Mouse (Mus musculus): ENCODE measurements at regions not wholly inside any gene's neighbourhood (a gene's known extent, or its start where the extent isn't known, plus 50 kb on each side); places are given as distances from the start of the nearest gene placed in this dataset.
A peak's percentile ranks its signal among the peaks of the same experiment; 100 is the strongest.
"Not testable (repeated sequence)": the region's sequence is repeated elsewhere in the genome, so short reads cannot be mapped to it uniquely, and the experiment has no call there.

- H3K9me3 ChIP-seq, result no peaks in the 10 kb centered on the region
- H3K4me3 ChIP-seq, result no peak overlapping the region
- H3K27me3 ChIP-seq, result no peaks in the 10 kb centered on the region
- H3K27ac ChIP-seq, result no peak overlapping the region
- H3K4me1 ChIP-seq, result no peaks in the 10 kb centered on the region
- 10% methylated on average over 1 of the region's 1 CpGs for WGBS
- ATAC-seq (ENCODE audit: borderline replicate concordance, extremely low read depth, low FRiP score, low TSS enrichment), result no peak
- no peak overlapping the region for H3K9ac ChIP-seq
- no peak overlapping the region for H3K4me2 ChIP-seq
- no peaks in the 10 kb centered on the region for H3K36me3 ChIP-seq
Observed at GRCm38 (mm10) chr7:73827549-73827948, 87.4 kb downstream of the Fam174b start.

GRCm38 (mm10) chr7:73830581-73830980 lies 90.5 kb downstream of the Fam174b start:
- H3K4me1 ChIP-seq, result no peaks in the 10 kb centered on the region
- WGBS, result 59% methylated on average over 6 of the region's 6 CpGs
- H3K36me3 ChIP-seq, result no peaks in the 10 kb centered on the region
- H3K27me3 ChIP-seq, result no peaks in the 10 kb centered on the region
- no peak overlapping the region for H3K4me3 ChIP-seq
- no peak overlapping the region for H3K27ac ChIP-seq
- no peak for ATAC-seq (ENCODE audit: borderline replicate concordance, extremely low read depth, low FRiP score, low TSS enrichment)
- no peak overlapping the region for H3K9ac ChIP-seq
- no peaks in the 10 kb centered on the region for H3K9me3 ChIP-seq
- H3K4me2 ChIP-seq, result no peak overlapping the region

GRCm38 (mm10) chr7:73840381-73840780 lies 100.3 kb downstream of the Fam174b start:
- Histone ChIP-seq H3K4me2 (no peak overlapping the region), H3K36me3 (no peaks in the 10 kb centered on the region), H3K4me1 (no peaks in the 10 kb centered on the region), H3K27ac (no peak overlapping the region), H3K9me3 (no peaks in the 10 kb centered on the region), H3K4me3 (no peak overlapping the region), H3K9ac (no peak overlapping the region), H3K27me3 (no peaks in the 10 kb centered on the region)
- no peak for ATAC-seq (ENCODE audit: borderline replicate concordance, extremely low read depth, low FRiP score, low TSS enrichment)
- WGBS, result 76% methylated on average over 3 of the region's 3 CpGs

GRCm38 (mm10) chr7:73852184-73852583 lies 112.1 kb downstream of the Fam174b start:
- 65% methylated on average over 9 of the region's 9 CpGs for whole genome bisulfite sequencing
- ATAC-seq (ENCODE audit: borderline replicate concordance, extremely low read depth, low FRiP score, low TSS enrichment), result no peak
- Histone ChIP-seq H3K27ac (no peak overlapping the region), H3K9me3 (no peaks in the 10 kb centered on the region), H3K36me3 (no peaks in the 10 kb centered on the region), H3K4me3 (no peak overlapping the region), H3K4me1 (no peaks in the 10 kb centered on the region), H3K4me2 (no peak overlapping the region), H3K9ac (no peak overlapping the region), H3K27me3 (no peaks in the 10 kb centered on the region)

GRCm38 (mm10) chr7:73853296-73853950 lies 113.3 kb downstream of the Fam174b start:
- not testable (repeated sequence) for ATAC-seq (ENCODE audit: borderline replicate concordance, extremely low read depth, low FRiP score, low TSS enrichment); H3K36me3 ChIP-seq; H3K4me3 ChIP-seq; H3K27me3 ChIP-seq; H3K9me3 ChIP-seq; H3K4me2 ChIP-seq; H3K27ac ChIP-seq; H3K9ac ChIP-seq; H3K4me1 ChIP-seq
- WGBS, result 69% methylated on average over 3 of the region's 3 CpGs

- Histone ChIP-seq H3K36me3 (no peaks in the 10 kb centered on the region), H3K4me3 (no peak overlapping the region), H3K9ac (no peak overlapping the region), H3K27ac (no peak overlapping the region), H3K4me2 (no peak overlapping the region), H3K27me3 (no peaks in the 10 kb centered on the region), H3K9me3 (no peaks in the 10 kb centered on the region), H3K4me1 (no peaks in the 10 kb centered on the region)
- WGBS, result 36% methylated on average over 4 of the region's 4 CpGs
- ATAC-seq (ENCODE audit: borderline replicate concordance, extremely low read depth, low FRiP score, low TSS enrichment), result no peak
Observed at GRCm38 (mm10) chr7:73855489-73855888, 115.4 kb downstream of the Fam174b start.

GRCm38 (mm10) chr7:73856908-73857307 lies 116.8 kb downstream of the Fam174b start:
- WGBS, result 75% methylated on average over 6 of the region's 6 CpGs
- ATAC-seq (ENCODE audit: borderline replicate concordance, extremely low read depth, low FRiP score, low TSS enrichment), result no peak
- H3K27me3 ChIP-seq, result no peaks in the 10 kb centered on the region

GRCm38 (mm10) chr7:73865086-73865485 lies 125.0 kb downstream of the Fam174b start:
- 66% methylated on average over 5 of the region's 5 CpGs for WGBS
- no peak overlapping the region for H3K27ac ChIP-seq
- no peaks in the 10 kb centered on the region for H3K27me3 ChIP-seq
- no peak for ATAC-seq (ENCODE audit: borderline replicate concordance, extremely low read depth, low FRiP score, low TSS enrichment)
- no peak overlapping the region for H3K4me3 ChIP-seq
- no peaks in the 10 kb centered on the region for H3K4me1 ChIP-seq
- no peaks in the 10 kb centered on the region for H3K36me3 ChIP-seq
- no peaks in the 10 kb centered on the region for H3K9me3 ChIP-seq
- H3K4me2 ChIP-seq, result no peak overlapping the region
- H3K9ac ChIP-seq, result no peak overlapping the region

More at GRCm38 (mm10) chr7:73856908-73857307, 116.8 kb downstream of the Fam174b start:
- Histone ChIP-seq H3K9me3 (no peaks in the 10 kb centered on the region), H3K36me3 (no peaks in the 10 kb centered on the region), H3K4me3 (no peak overlapping the region), H3K27ac (no peak overlapping the region), H3K9ac (no peak overlapping the region), H3K4me2 (no peak overlapping the region), H3K4me1 (no peaks in the 10 kb centered on the region)

- no peak for ATAC-seq (ENCODE audit: borderline replicate concordance, extremely low read depth, low FRiP score, low TSS enrichment)
- WGBS, result 73% methylated on average over 2 of the region's 2 CpGs
- no peaks in the 10 kb centered on the region for H3K4me1 ChIP-seq
- H3K9me3 ChIP-seq, result no peaks in the 10 kb centered on the region
- H3K27ac ChIP-seq, result no peak overlapping the region
- no peak overlapping the region for H3K9ac ChIP-seq
- no peaks in the 10 kb centered on the region for H3K36me3 ChIP-seq
- H3K4me2 ChIP-seq, result no peak overlapping the region
- no peak overlapping the region for H3K4me3 ChIP-seq
- no peaks in the 10 kb centered on the region for H3K27me3 ChIP-seq
Observed at GRCm38 (mm10) chr7:73872181-73872580, 132.1 kb downstream of the Fam174b start.

GRCm38 (mm10) chr7:73881252-73882042 lies 132.0 kb downstream of the St8sia2 start:
- H3K4me1 ChIP-seq, result no peaks in the 10 kb centered on the region
- no peak overlapping the region for H3K27ac ChIP-seq
- no peak overlapping the region for H3K4me2 ChIP-seq
- H3K9ac ChIP-seq, result no peak overlapping the region
- no peak overlapping the region for H3K4me3 ChIP-seq
- H3K36me3 ChIP-seq, result no peaks in the 10 kb centered on the region
- ATAC-seq (ENCODE audit: borderline replicate concordance, extremely low read depth, low FRiP score, low TSS enrichment), result no peak
- 76% methylated on average over 13 of the region's 13 CpGs for WGBS
- no peaks in the 10 kb centered on the region for H3K27me3 ChIP-seq
- no peaks in the 10 kb centered on the region for H3K9me3 ChIP-seq

GRCm38 (mm10) chr7:73886152-73886551 lies 127.3 kb downstream of the St8sia2 start:
- peak; percentile 39; the same call in 1 of the 2 replicates for ATAC-seq (ENCODE audit: borderline replicate concordance, extremely low read depth, low FRiP score, low TSS enrichment)
- H3K4me1 ChIP-seq, result no peaks in the 10 kb centered on the region
- H3K27me3 ChIP-seq, result no peaks in the 10 kb centered on the region
- no peak overlapping the region for H3K27ac ChIP-seq
- H3K36me3 ChIP-seq, result no peaks in the 10 kb centered on the region
- no peaks in the 10 kb centered on the region for H3K9me3 ChIP-seq
- no peak overlapping the region for H3K4me2 ChIP-seq
- no peak overlapping the region for H3K4me3 ChIP-seq
- 45% methylated on average over 7 of the region's 7 CpGs for WGBS
- no peak overlapping the region for H3K9ac ChIP-seq

All from lung, embryonic 15.5 days (tissue).